Mouse (Mus musculus): ENCODE data around the gene Pigo. TPM values are rescaled to one million over a fixed set of nuclear protein-coding genes. Genes with fewer than 3 reads are reported as not detected.
"Not testable (repeated sequence)": the region's sequence is repeated elsewhere in the genome, so short reads cannot be mapped to it uniquely, and the experiment has no call there.

Pigo gene
- total RNA-seq, 2 experiments from 2014 or later, result 6.2 to 7.7 TPM

DNA sequence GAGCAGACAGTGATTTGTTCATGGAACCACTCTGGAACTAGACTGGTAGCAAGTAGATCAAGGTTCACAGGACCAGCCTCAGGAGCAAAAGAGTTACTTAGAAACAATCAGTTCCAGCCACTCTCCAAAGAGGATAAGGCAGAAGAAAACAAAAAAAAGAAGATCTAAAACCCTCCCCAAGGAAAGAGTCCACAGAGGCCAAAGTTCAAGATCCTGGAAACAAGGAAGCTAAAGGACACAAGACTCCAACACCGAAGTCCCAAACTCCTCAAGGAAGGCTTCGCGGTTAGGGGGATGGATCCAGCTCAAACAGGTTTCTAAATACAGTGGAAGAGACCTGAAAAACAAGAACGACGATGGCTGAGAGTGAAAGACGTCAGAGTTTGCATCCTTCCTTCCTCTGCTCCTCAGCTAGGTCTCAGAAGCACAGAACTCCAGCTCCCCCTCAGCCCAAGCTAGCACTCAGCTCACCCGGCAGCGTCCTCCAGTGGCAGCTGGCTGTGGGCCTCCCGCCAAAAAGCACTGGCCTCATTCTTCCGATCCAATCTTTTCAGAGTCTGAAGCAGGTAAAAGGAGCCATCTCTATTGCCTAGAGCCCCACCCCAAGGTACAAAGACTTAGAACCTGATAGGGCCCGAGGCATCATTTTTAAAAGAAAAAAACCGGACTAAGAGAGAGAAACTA lies 22.7 kb downstream of the Pigo start:
- DNase-seq (ENCODE audit: low spot score), result peak; percentile 53

DNA sequence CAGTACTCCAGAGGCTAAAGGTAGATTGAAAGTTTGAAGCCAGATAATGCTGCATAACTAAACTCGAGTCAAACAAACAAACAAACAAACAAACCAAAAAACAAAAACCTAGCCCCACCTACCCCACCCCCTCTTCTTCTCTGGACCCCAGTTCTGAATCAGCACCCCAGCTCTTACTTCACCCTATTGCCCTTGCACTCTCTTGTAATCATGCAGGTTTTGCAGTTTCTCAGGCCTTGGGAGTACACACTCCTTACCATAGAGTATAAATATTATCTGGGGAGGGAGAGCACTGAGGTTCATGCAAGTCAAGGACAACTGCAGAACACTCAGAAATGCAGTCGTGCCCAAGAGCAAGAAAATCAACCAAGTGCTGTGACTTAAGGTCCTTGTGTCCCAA lies 24.3 kb downstream of the Pigo start:
- no peak for DNase-seq (ENCODE audit: low spot score)

- peak; percentile 100 for DNase-seq (ENCODE audit: low spot score)
These were observed 25.3 kb downstream of the Pigo start, which contains the start of gene Vcp for GRCm38 (mm10) chr4:43000141-43000986. Vcp (minus strand) TSS chr4:43000507.

DNA sequence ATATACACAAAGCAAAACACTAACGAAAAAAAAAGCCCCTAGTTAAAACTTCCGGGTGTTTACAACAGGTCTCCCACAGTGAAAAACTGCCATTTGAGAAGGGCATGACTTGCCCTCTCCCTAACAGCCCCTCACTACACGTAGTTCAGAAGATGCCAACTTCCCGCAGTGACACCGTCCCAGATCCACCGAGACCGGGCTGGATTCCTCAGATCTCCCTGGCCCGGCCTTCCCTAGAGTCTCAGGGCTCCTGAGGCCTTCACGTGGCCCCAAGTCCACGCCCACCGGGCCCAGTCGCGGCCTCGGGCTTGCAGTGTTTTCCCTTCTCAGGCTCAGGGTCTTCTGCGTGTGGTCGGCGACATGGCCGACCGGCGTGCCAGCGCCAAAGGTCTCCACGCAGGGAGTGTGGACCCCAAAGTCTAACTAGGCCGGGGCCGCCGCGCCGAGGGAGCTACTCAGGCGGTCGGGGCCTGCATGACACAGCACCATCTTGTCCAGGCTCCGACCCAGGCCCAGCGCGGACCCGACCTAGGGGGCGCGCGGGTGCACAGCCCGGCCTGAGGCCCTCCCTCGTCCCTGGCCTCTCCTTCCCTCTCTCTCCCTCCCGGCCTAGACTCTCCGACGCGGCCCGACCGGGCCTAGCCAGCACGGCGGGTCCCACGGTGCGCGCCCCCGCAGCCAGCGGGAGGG lies 26.0 kb downstream of the Pigo start:
- peak; percentile 75 for DNase-seq (ENCODE audit: low spot score)

DNA sequence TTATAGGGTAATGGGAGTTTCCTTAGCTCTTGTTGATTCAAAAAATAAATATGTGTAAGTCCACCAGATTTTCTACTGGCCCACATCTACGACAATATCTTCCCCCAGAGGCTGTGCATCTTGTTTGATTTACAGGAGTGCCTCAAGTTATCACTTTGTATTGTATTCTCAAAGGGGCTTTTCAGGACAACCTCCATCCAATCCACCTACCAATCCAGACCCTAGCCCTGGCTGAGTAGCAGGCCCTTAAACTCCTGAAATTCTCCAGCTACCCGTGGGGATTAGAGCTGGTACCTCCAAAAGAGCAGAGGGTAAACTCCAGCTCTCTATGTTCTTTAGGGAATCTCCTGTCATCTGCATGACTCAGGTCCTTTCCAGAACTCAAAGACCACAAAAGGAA lies 27.6 kb downstream of the Pigo start:
- no peak for DNase-seq (ENCODE audit: low spot score)

GRCm38 (mm10) chr4:42988296-42988695 lies 37.3 kb downstream of the Pigo start:
- DNase-seq (ENCODE audit: low spot score), result no peak

- not testable (repeated sequence) for DNase-seq (ENCODE audit: low spot score)
These were observed 45.2 kb downstream of the Pigo start for GRCm38 (mm10) chr4:42980467-42980866.

DNA sequence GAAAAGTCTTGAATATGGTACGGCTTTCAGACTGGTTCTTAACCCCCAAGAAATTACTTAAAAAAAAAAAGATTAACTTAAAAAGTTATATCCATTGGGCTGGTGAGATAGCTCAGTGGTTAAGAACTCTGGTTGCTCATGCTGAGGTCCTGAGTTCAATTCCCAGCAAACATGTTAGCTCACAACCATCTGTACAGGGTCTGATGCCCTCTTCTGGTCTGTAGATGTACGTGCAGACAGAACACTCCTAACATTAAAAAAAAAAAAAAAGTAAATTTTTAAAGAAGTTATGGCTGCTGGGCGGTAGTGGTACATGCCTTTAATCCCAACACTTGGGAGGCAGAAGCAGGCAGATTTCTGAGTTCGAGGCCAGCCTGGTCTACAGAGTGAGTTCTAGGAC lies 47.6 kb downstream of the Pigo start:
- DNase-seq (ENCODE audit: low spot score), result no peak

DNA sequence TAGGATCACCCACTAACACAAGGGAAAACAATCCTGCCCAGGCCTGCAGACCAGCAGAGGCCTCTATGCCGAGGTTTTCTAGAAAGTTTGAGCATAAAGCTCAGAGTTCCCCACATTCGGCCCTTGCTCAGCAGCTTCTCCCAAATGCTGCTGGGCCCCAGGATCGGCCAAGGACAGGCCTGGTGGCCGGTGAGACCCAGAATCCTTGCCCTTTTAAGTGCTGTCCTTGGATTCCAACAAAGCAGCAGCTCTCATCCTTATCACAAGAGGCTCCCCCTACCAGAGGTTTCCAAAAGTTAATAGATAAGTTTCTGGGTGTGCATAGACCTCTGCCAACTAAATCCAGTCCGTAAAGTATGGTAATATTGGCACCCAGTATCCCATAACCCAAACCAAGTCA lies 51.8 kb downstream of the Pigo start:
- DNase-seq (ENCODE audit: low spot score), result no peak

DNA sequence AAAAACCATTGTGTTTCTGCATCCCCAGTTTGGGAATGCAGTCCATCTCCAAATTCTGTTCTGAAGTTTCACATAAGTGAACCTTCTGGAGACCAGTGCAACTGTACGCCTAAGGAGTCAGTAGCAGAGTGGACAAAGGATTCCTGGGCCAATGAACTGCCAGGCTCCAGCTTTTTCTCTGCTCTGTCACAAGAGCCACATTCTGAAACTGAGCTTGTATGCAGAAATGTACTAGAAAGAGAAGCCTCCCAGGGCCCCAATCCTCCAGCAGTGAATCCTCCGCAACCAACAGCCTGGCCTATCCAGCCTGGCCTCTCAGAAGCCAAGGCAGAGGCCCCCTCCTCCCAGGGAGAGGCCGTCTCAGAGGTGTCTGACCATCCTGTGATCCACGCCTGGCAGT lies 52.7 kb downstream of the Pigo start:
- DNase-seq (ENCODE audit: low spot score), result no peak

- DNase-seq (ENCODE audit: low spot score), result no peak
These were observed 56.3 kb downstream of the Pigo start, which contains the start of gene 1700022I11Rik for GRCm38 (mm10) chr4:42969304-42969703. 1700022I11Rik (plus strand) TSS chr4:42969604.

Other genes with a start within 250 kb of the Pigo start
- gene Fam205a1, start 171.9 kb downstream of the Pigo start, total RNA-seq (2021), result not detected
- under 1 TPM in 1 of 2 experiments, not detected in 1; 0.07 TPM for gene Gm12394, start 169.0 kb downstream of the Pigo start, total RNA-seq (2021)
- 1 to 10 TPM; 1.1 to 1.2 TPM for gene Fam205c, start 151.6 kb downstream of the Pigo start, total RNA-seq (2021)
- gene Phf24, start 109.2 kb downstream of the Pigo start, total RNA-seq (2021), result under 1 TPM; 0.26 to 0.66 TPM
- 100 to 1,000 TPM; 198 to 225 TPM for gene Dnajb5, start 76.0 kb downstream of the Pigo start, total RNA-seq (2021)
- not detected for gene 1700022I11Rik, start 56.2 kb downstream of the Pigo start, total RNA-seq (2021)
- 100 to 1,000 TPM; 248 to 282 TPM for gene Vcp, start 25.3 kb downstream of the Pigo start, total RNA-seq (2021)
- 1 to 10 TPM; 1.4 to 1.8 TPM for gene Fancg, start 15.3 kb downstream of the Pigo start, total RNA-seq (2021)
- 100 to 1,000 TPM in 1 of 2 experiments, 10 to 100 TPM in 1; 88.9 to 105 TPM for gene Stoml2, start 5.9 kb upstream of the Pigo start, total RNA-seq (2021)
- 10 to 100 TPM; 27.6 to 28.1 TPM for gene Fam214b, start 20.4 kb upstream of the Pigo start, total RNA-seq (2021)
- 1 to 10 TPM; 1.2 to 1.9 TPM for gene Unc13b, start 33.1 kb upstream of the Pigo start, total RNA-seq (2021)
- gene Atp8b5, start 241.3 kb upstream of the Pigo start, total RNA-seq (2021), result not detected